ENCODE assay signal across 13 mouse cellular contexts in genomic region chr1:133470242-133471025, GRCm38 (mm10). TPM values are rescaled to one million over a fixed set of nuclear protein-coding genes. Genes with fewer than 3 reads are reported as not detected.
A peak's percentile ranks its signal among the peaks of the same experiment; 100 is the strongest.
DNase-seq lines count a peak whose midpoint lies in the region; ATAC-seq and TF ChIP-seq lines count a peak whose summit lies in the region.
"Had no signal": no experiment of that assay in that cellular context is flagged by ENCODE, and none has a peak within 500 bp of the region (broad histone marks: within the 10 kb centered on the region; RNA-seq: fewer than 3 reads in every experiment).

No protein-coding gene starts in this region.

- WGBS in hindbrain, postnatal 0 days, result 25% methylated on average over 10 of the region's 10 CpGs
- WGBS in hindbrain, embryonic 12.5 days, result 27% methylated on average over 10 of the region's 10 CpGs
- 61% methylated on average over 10 of the region's 10 CpGs for WGBS in intestine, postnatal 0 days

- no peak overlapping the region for H3K4me3 ChIP-seq in hindbrain, postnatal 0 days (ENCODE audit: low read length)
- H3K4me3 ChIP-seq in hindbrain, embryonic 12.5 days, result no peak overlapping the region
- no peak overlapping the region for H3K4me3 ChIP-seq in C2C12 (ENCODE audit: insufficient read depth, poor library complexity, severe bottlenecking)
- no peak overlapping the region for H3K4me3 ChIP-seq in intestine, postnatal 0 days (ENCODE audit: low read depth, low read length)
- H3K4me3 ChIP-seq: forebrain, embryonic 13.5 days had no signal

- H3K4me1 ChIP-seq in hindbrain, postnatal 0 days (ENCODE audit: insufficient read depth, low read length), result no peaks in the 10 kb centered on the region
- peaks cover 11% of the 10 kb centered on the region for H3K4me1 ChIP-seq in hindbrain, embryonic 12.5 days
- H3K4me1 ChIP-seq in intestine, postnatal 0 days (replicated peaks; ENCODE audit: control insufficient read depth, insufficient read depth, low read length), result no peaks in the 10 kb centered on the region; the same call in 1 of the 2 replicates
- H3K4me1 ChIP-seq: forebrain, embryonic 13.5 days had no signal

- H3K9ac ChIP-seq in hindbrain, postnatal 0 days (replicated peaks; ENCODE audit: low read length), result no peak overlapping the region
- H3K9ac ChIP-seq in hindbrain, embryonic 12.5 days, result no peak overlapping the region
- no peak overlapping the region for H3K9ac ChIP-seq in intestine, postnatal 0 days (ENCODE audit: low read depth, low read length)
- H3K9ac ChIP-seq: forebrain, embryonic 13.5 days; liver, embryonic 14.5 days had no signal

- H3K79me3 ChIP-seq in C2C12 (ENCODE audit: low read depth), result no peaks in the 10 kb centered on the region

- no peak for TF ChIP-seq CTCF in hindbrain, postnatal 0 days (IDR thresholded peaks at IDR 0.05; ENCODE audit: low read depth)
- TF ChIP-seq CTCF in C2C12 (IDR thresholded peaks at IDR 0.05; ENCODE audit: control insufficient read depth, insufficient read depth, insufficient read length), result no peak
- TF ChIP-seq CTCF in intestine, postnatal 0 days (IDR thresholded peaks at IDR 0.05; ENCODE audit: low read depth), result no peak

- peak overlapping the region; percentile 22 for H3ac ChIP-seq in C2C12 (ENCODE audit: control insufficient read depth, insufficient read length, low read depth)

- no peaks in the 10 kb centered on the region for H3K79me2 ChIP-seq in C2C12 (ENCODE audit: control insufficient read depth, insufficient read depth)

- no peaks in the 10 kb centered on the region for H3K27me3 ChIP-seq in hindbrain, postnatal 0 days (ENCODE audit: insufficient read depth, low read length)
- no peaks in the 10 kb centered on the region for H3K27me3 ChIP-seq in hindbrain, embryonic 12.5 days
- no peaks in the 10 kb centered on the region for H3K27me3 ChIP-seq in C2C12 (ENCODE audit: control insufficient read depth, insufficient read depth, insufficient read length)
- no peaks in the 10 kb centered on the region for H3K27me3 ChIP-seq in intestine, postnatal 0 days (replicated peaks; ENCODE audit: control insufficient read depth, insufficient read depth, low read length)
- H3K27me3 ChIP-seq: forebrain, embryonic 13.5 days had no signal

- no peak overlapping the region for H3K27ac ChIP-seq in hindbrain, postnatal 0 days
- no peak overlapping the region for H3K27ac ChIP-seq in hindbrain, embryonic 12.5 days
- H3K27ac ChIP-seq in intestine, postnatal 0 days (ENCODE audit: low read depth, low read length), result 0 out of 2 replicates have a peak overlapping the region, but pooled peaks have one; percentile 23
- H3K27ac ChIP-seq: forebrain, embryonic 13.5 days; liver, embryonic 14.5 days had no signal

- ATAC-seq in hindbrain, postnatal 0 days, result peak; percentile 56; the same call in 1 of the 2 replicates
- ATAC-seq in hindbrain, embryonic 12.5 days (ENCODE audit: low FRiP score), result no peak
- no peak for ATAC-seq in intestine, postnatal 0 days
- no peak for ATAC-seq in erythroblast, adult 5-6 weeks (replicated peaks; ENCODE audit: low FRiP score, poor library complexity, severe bottlenecking)
- ATAC-seq: activated CD4-positive, CD25-positive, alpha-beta regulatory T cell, adult 4 months; forebrain, embryonic 13.5 days had no signal

- no peak overlapping the region for H3K4me2 ChIP-seq in hindbrain, postnatal 0 days (ENCODE audit: low read depth, low read length)
- H3K4me2 ChIP-seq in hindbrain, embryonic 12.5 days (replicated peaks), result no peak overlapping the region
- H3K4me2 ChIP-seq in intestine, postnatal 0 days (replicated peaks; ENCODE audit: low read depth), result no peak overlapping the region
- H3K4me2 ChIP-seq: forebrain, embryonic 13.5 days had no signal

- no peaks in the 10 kb centered on the region for H3K36me3 ChIP-seq in hindbrain, postnatal 0 days (ENCODE audit: insufficient read depth, low read length)
- H3K36me3 ChIP-seq in hindbrain, embryonic 12.5 days, result no peaks in the 10 kb centered on the region
- H3K36me3 ChIP-seq in C2C12 (ENCODE audit: control insufficient read depth, insufficient read depth), result no peaks in the 10 kb centered on the region
- H3K36me3 ChIP-seq in intestine, postnatal 0 days (ENCODE audit: control insufficient read depth, insufficient read depth), result no peaks in the 10 kb centered on the region

- DNase-seq in hindbrain, postnatal 0 days (ENCODE audit: low spot score), result no peak
- peak; percentile 65 for DNase-seq in heart, adult 8-10 months (ENCODE audit: low spot score)
- DNase-seq in layer of hippocampus, postnatal 10 days (ENCODE audit: low spot score in 2 of 2), result no peak
- no peak for DNase-seq in ovary, postnatal 14 days (ENCODE audit: low spot score)
- DNase-seq: cerebellum, postnatal 10 days; layer of hippocampus, adult 9-11 months had no signal

- no peaks in the 10 kb centered on the region for H3K9me3 ChIP-seq in hindbrain, postnatal 0 days (ENCODE audit: low read length)
- no peaks in the 10 kb centered on the region for H3K9me3 ChIP-seq in hindbrain, embryonic 12.5 days (replicated peaks)
- H3K9me3 ChIP-seq in intestine, postnatal 0 days (ENCODE audit: control insufficient read depth), result no peaks in the 10 kb centered on the region
- H3K9me3 ChIP-seq: forebrain, embryonic 13.5 days had no signal

TF ChIP-seq in C2C12, 6 proteins besides CTCF, POLR2A, EP300 and RAD21:
- TF ChIP-seq FOSL1 (IDR thresholded peaks at IDR 0.05; ENCODE audit: insufficient read depth, low read length, poor library complexity, severe bottlenecking) (no peak), USF1 (IDR thresholded peaks at IDR 0.05; ENCODE audit: low read depth) (no peak), MYOD1 (IDR thresholded peaks at IDR 0.05; ENCODE audit: control insufficient read depth, insufficient read length, low read depth) (no peak)

RNA-seq across cellular contexts. Expression of gene Sox13, which starts 46.3 kb away (rescaled TPM):
- 13.1 and 16.8 TPM in 2 replicates for total RNA-seq in hindbrain, postnatal 0 days (2014; rRNA removed)
- polyA plus RNA-seq in hindbrain, postnatal 0 days (2015; fragmentation: Nextera tagmentation; extraction: Ambion mirVana), result 2.9 and 3.3 TPM in 2 replicates
- 17.5 and 19.2 TPM in 2 replicates for polyA plus RNA-seq in hindbrain, embryonic 12.5 days (2016; fragmentation: Nextera tagmentation; extraction: Ambion mirVana)
- polyA plus RNA-seq in C2C12 (2012; fragmentation: generic; extraction: Trizol), result 0.26 TPM
- 10 to 100 TPM; 11.0 to 14.4 (median 13.9) TPM for total RNA-seq in heart, adult 8-10 months (2022)
- 12.3 and 12.6 TPM in 2 replicates for polyA plus RNA-seq in intestine, postnatal 0 days (2015; fragmentation: Nextera tagmentation; extraction: Ambion mirVana)
- total RNA-seq in erythroblast, adult 5-6 weeks (2015; ENCODE audit: low replicate concordance), result 1.0 TPM in 1 of 2 replicates, not detected in the other
- 0.77 and 2.2 TPM in 2 replicates for total RNA-seq in erythroblast, adult 5-6 weeks (2017; ENCODE audit: low replicate concordance)
- 10 to 100 TPM in 1 of 2 experiments, 1 to 10 TPM in 1; 9.2 to 10.3 TPM for total RNA-seq in layer of hippocampus, postnatal 10 days (2021)
- polyA plus RNA-seq: activated CD4-positive, CD25-positive, alpha-beta regulatory T cell, adult 4 months had no signal
